Mouse (Mus musculus) neural tube, embryonic 13.5 days (tissue): ENCODE measurements at regions not wholly inside any gene's neighbourhood (a gene's known extent, or its start where the extent isn't known, plus 50 kb on each side); places are given as distances from the start of the nearest gene placed in this dataset.

Experiments
- ATAC-seq: fragments of 200-750 bp; cut with Nextera tagmentation; 2 replicates; pipeline ENCODE4 v1.8.0; 2017; ENCODE audit warnings: low read depth, mild to moderate bottlenecking, moderate TSS enrichment, moderate library complexity
- H3K27ac ChIP-seq: fragments of 300-500 bp; sonication (generic); replicated peaks from 2 replicates; pipeline ENCODE4 v1.5.1; 2015; ENCODE audit warnings: moderate library complexity, mild to moderate bottlenecking, inconsistent platforms
- H3K27me3 ChIP-seq: fragments of 300-500 bp; sonication (generic); 2 replicates; pipeline ENCODE4 v1.6.1; 2015; ENCODE audit warnings: mild to moderate bottlenecking, inconsistent platforms
- H3K36me3 ChIP-seq: fragments of 300-500 bp; sonication (generic); 2 replicates; pipeline ENCODE4 v1.6.1; 2015; ENCODE audit warnings: mild to moderate bottlenecking, inconsistent platforms
- H3K4me1 ChIP-seq: fragments of 300-500 bp; sonication (generic); replicated peaks from 2 replicates; pipeline ENCODE4 v1.6.1; 2015; ENCODE audit warnings: inconsistent platforms
- H3K4me2 ChIP-seq: fragments of 300-500 bp; sonication (generic); 2 replicates; pipeline ENCODE4 v1.6.1; 2015; ENCODE audit warnings: inconsistent platforms, mild to moderate bottlenecking, moderate library complexity
- H3K4me3 ChIP-seq: fragments of 300-500 bp; sonication (generic); 2 replicates; pipeline ENCODE4 v1.5.1; 2015; ENCODE audit warnings: mild to moderate bottlenecking, inconsistent platforms
- H3K9ac ChIP-seq: fragments of 300-500 bp; sonication (generic); 2 replicates; pipeline ENCODE4 v1.6.1; 2015; ENCODE audit warnings: moderate library complexity, mild to moderate bottlenecking, inconsistent platforms
- H3K9me3 ChIP-seq: fragments of 300-500 bp; sonication (generic); 2 replicates; pipeline ENCODE4 v1.6.1; 2016; ENCODE audit warnings: inconsistent platforms
- WGBS: fragments of 180-500 bp; shearing (Covaris S2); methylation state at CpG from one replicate; pipeline ENCODE4 v1.1.7; 2015; 5-methylcytosine and 5-hydroxymethylcytosine counted together

GRCm38 (mm10) chr6:147686927-147687326 is 211.3 kb downstream of the Ccdc91 start:
- Histone ChIP-seq H3K36me3 (no peaks in the 10 kb centered on the region), H3K4me1 (no peaks in the 10 kb centered on the region)

DNA sequence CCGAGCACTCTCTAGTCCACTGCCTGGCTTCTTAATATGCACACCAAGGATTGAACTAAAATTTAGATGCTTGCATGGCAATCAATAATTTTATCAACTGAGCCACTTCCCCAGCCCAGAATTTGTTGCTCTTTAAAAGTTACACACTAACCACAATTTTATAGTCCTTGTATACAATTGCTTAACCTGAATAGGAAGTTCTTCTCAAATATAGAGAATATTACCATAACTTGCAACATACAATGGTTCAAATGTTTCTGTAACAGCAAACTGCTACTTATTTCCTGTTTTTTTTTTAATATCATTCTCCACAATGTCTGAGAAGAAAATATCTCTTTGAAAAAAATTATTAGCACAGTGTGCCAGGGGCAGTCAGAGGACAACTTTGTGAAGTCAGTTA is 222.6 kb downstream of the Ccdc91 start:
- no peak for ATAC-seq
- H3K9ac ChIP-seq = no peak overlapping the region
- no peaks in the 10 kb centered on the region for H3K4me1 ChIP-seq
- no peaks in the 10 kb centered on the region for H3K36me3 ChIP-seq
- H3K27me3 ChIP-seq = no peaks in the 10 kb centered on the region
- H3K27ac ChIP-seq = no peak overlapping the region
- H3K4me3 ChIP-seq = no peak overlapping the region
- no peaks in the 10 kb centered on the region for H3K9me3 ChIP-seq
- 87% methylated on average over 1 of the region's 1 CpGs for WGBS
- H3K4me2 ChIP-seq = no peak overlapping the region

More at GRCm38 (mm10) chr6:147686927-147687326, 211.3 kb downstream of the Ccdc91 start:
- 76% methylated on average over 6 of the region's 6 CpGs for WGBS
- H3K4me3 ChIP-seq = no peak overlapping the region
- no peaks in the 10 kb centered on the region for H3K9me3 ChIP-seq
- H3K27me3 ChIP-seq = no peaks in the 10 kb centered on the region
- no peak overlapping the region for H3K27ac ChIP-seq
- no peak overlapping the region for H3K4me2 ChIP-seq
- H3K9ac ChIP-seq = no peak overlapping the region
- ATAC-seq = no peak

- Histone ChIP-seq H3K36me3 (no peaks in the 10 kb centered on the region), H3K4me2 (no peak overlapping the region), H3K9me3 (no peaks in the 10 kb centered on the region), H3K27ac (no peak overlapping the region), H3K27me3 (no peaks in the 10 kb centered on the region), H3K4me1 (no peaks in the 10 kb centered on the region), H3K4me3 (no peak overlapping the region), H3K9ac (no peak overlapping the region)
- WGBS = 81% methylated on average over 3 of the region's 3 CpGs
- ATAC-seq = no peak
Observed at GRCm38 (mm10) chr6:147699449-147699848, 223.8 kb downstream of the Ccdc91 start.

- H3K9ac ChIP-seq = no peak overlapping the region
- no peaks in the 10 kb centered on the region for H3K9me3 ChIP-seq
- no peaks in the 10 kb centered on the region for H3K36me3 ChIP-seq
- WGBS = 83% methylated on average over 2 of the region's 2 CpGs
- H3K4me3 ChIP-seq = no peak overlapping the region
- H3K4me1 ChIP-seq = no peaks in the 10 kb centered on the region
- no peak for ATAC-seq
- no peaks in the 10 kb centered on the region for H3K27me3 ChIP-seq
- no peak overlapping the region for H3K27ac ChIP-seq
- H3K4me2 ChIP-seq = no peak overlapping the region
Observed at GRCm38 (mm10) chr6:147700629-147701028, 225.0 kb downstream of the Ccdc91 start.

- no peak overlapping the region for H3K4me3 ChIP-seq
- no peaks in the 10 kb centered on the region for H3K36me3 ChIP-seq
- no peaks in the 10 kb centered on the region for H3K9me3 ChIP-seq
- 84% methylated on average over 5 of the region's 5 CpGs for WGBS
- no peak overlapping the region for H3K27ac ChIP-seq
- no peaks in the 10 kb centered on the region for H3K27me3 ChIP-seq
- ATAC-seq = no peak
- H3K9ac ChIP-seq = no peak overlapping the region
- H3K4me2 ChIP-seq = no peak overlapping the region
- H3K4me1 ChIP-seq = no peaks in the 10 kb centered on the region
Observed at GRCm38 (mm10) chr6:147701956-147702355, 226.3 kb downstream of the Ccdc91 start.

DNA sequence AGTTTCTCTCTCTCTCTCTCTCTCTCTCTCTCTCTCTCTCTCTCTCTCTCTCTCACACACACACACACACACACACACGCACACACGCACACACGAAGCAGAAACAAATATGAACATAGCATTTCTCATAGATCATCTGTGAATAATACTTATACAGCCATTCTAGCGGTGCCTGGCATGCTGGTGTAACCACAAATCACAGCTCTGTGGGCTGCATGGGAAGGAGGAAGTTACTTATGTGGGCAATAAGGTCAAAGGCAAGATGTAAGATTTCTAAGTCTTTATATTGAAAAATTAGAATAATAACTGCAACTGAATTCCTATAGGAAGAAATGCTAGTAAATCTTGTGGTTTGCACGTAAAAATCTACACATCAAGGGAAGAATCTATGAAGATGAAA is 228.7 kb downstream of the Ccdc91 start:
- Histone ChIP-seq H3K4me1 (no peaks in the 10 kb centered on the region), H3K9me3 (no peaks in the 10 kb centered on the region), H3K36me3 (no peaks in the 10 kb centered on the region), H3K4me2 (no peak overlapping the region), H3K27ac (no peak overlapping the region), H3K27me3 (no peaks in the 10 kb centered on the region), H3K9ac (no peak overlapping the region), H3K4me3 (no peak overlapping the region)
- WGBS = 89% methylated on average over 5 of the region's 5 CpGs
- ATAC-seq = no peak

DNA sequence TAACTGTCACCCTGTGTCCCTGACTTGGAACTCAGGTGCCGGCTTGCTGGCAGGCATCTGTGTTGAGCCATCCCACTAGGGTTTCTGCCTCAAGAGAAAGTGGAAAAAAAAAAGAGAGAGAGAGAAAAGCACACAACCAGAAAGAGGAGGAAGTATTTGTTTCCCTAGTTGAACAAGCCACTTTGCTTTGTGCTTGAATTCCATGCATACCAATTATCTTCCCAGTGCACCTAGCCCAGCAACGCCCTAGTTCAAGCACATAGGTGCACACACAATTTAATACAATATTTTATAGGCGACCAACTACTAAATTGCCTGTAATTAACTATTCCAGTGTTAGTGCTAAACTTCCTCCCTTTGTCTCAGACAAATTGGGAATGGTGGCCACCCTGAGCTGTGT is 230.3 kb downstream of the Ccdc91 start:
- Histone ChIP-seq H3K27me3 (no peaks in the 10 kb centered on the region), H3K4me1 (no peaks in the 10 kb centered on the region), H3K9me3 (no peaks in the 10 kb centered on the region), H3K4me3 (no peak overlapping the region), H3K4me2 (no peak overlapping the region), H3K27ac (no peak overlapping the region), H3K36me3 (no peaks in the 10 kb centered on the region), H3K9ac (no peak overlapping the region)
- ATAC-seq = no peak
- 81% methylated on average over 3 of the region's 3 CpGs for WGBS

DNA sequence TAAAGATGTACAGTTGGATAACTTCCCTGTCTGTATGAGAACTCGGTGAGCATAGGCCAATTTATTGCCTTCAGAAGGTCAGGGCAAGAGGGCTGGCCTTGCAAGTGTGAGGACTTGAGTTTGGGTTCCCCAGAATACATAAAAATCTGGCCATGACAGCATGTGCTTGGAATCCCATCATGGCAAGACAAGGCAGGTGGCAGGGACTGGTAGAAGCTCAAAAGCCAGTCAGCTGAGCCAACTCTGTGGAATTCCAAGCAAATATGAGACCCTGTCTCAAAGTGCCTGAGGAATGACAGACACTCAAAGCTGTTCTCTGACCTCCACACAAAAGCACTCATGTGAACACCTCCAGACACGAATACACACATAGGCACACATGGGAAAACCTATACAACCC is 231.1 kb downstream of the Ccdc91 start:
- Histone ChIP-seq H3K4me3 (no peak overlapping the region), H3K4me1 (no peaks in the 10 kb centered on the region), H3K27ac (no peak overlapping the region), H3K36me3 (no peaks in the 10 kb centered on the region), H3K4me2 (no peak overlapping the region), H3K27me3 (no peaks in the 10 kb centered on the region), H3K9me3 (no peaks in the 10 kb centered on the region), H3K9ac (no peak overlapping the region)
- 94% methylated on average over 2 of the region's 2 CpGs for WGBS
- no peak for ATAC-seq

- Histone ChIP-seq H3K27me3 (no peaks in the 10 kb centered on the region), H3K4me1 (peaks cover 7% of the 10 kb centered on the region; the same call in 1 of the 2 replicates), H3K9me3 (no peaks in the 10 kb centered on the region), H3K27ac (no peak overlapping the region), H3K9ac (no peak overlapping the region), H3K4me3 (no peak overlapping the region), H3K4me2 (no peak overlapping the region), H3K36me3 (no peaks in the 10 kb centered on the region)
- 38% methylated on average over 8 of the region's 8 CpGs for whole genome bisulfite sequencing
- ATAC-seq = no peak
Observed at GRCm38 (mm10) chr6:147718052-147718712, 242.6 kb downstream of the Ccdc91 start.

DNA sequence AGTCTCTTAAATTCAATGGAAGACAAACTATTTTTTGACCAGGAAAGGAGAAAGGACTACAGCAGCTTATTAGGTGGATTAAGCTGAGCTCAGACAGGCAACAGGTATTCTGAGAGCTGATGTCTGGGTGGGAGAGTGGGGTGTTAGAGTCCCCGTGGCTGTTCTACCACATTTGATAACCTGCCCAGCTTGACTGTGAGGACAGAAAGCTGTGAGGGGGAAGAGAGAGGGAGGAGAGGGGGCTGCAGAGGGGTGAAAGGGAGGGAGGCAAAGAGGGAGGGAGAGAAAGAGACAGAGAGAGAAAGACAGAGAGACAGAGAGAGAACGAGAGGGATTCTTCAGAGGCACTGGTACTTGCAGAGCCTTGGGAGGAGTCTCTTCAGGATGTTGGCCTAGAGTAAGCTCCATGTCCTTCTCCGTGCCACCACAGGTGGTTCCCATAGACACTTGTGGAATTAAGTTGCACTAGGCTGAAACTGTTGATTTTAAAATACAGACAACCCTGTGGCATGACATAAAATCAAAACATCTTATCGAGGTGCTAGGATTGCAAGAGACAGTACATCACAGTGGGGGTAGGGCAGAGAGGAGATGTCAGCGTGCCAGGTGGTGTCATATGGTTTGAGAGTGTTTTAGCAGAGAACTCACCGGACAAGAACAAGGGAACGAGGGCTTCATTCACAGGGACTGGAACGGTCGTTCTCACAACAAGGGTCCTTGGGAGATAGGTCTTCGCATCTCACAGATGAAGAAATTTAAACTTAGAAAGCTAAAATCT is 243.3 kb downstream of the Ccdc91 start:
- no peaks in the 10 kb centered on the region for H3K27me3 ChIP-seq
- no peak overlapping the region for H3K27ac ChIP-seq
- H3K9me3 ChIP-seq = no peaks in the 10 kb centered on the region
- no peak for ATAC-seq
- H3K9ac ChIP-seq = no peak overlapping the region
- H3K4me2 ChIP-seq = no peak overlapping the region
- WGBS = 72% methylated on average over 10 of the region's 10 CpGs
- no peak overlapping the region for H3K4me3 ChIP-seq
- peaks cover 7% of the 10 kb centered on the region; the same call in 1 of the 2 replicates for H3K4me1 ChIP-seq
- H3K36me3 ChIP-seq = no peaks in the 10 kb centered on the region

DNA sequence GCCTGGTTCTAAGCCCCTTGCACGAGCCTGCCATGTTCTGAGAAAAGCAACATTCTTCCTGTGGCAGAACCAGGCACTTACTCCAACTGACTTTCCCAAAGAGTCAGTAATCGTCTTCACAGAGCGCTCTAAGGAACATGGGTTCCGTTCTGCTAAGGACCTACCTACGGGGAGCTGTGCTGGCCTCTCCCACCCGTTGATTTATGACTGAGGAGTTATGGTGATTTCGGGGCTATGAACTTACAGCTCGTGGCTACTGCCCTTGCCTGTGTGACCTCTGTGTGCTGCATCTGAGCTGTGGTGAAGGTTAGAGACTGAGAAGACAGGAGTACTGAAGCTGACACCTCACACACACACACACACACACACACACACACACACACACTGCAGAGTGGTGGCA is 243.9 kb downstream of the Ccdc91 start:
- no peaks in the 10 kb centered on the region for H3K36me3 ChIP-seq
- H3K9ac ChIP-seq = no peak overlapping the region
- peaks cover 7% of the 10 kb centered on the region; the same call in 1 of the 2 replicates for H3K4me1 ChIP-seq
- no peaks in the 10 kb centered on the region for H3K27me3 ChIP-seq
- H3K4me2 ChIP-seq = no peak overlapping the region
- no peak overlapping the region for H3K27ac ChIP-seq
- no peak for ATAC-seq
- no peaks in the 10 kb centered on the region for H3K9me3 ChIP-seq
- H3K4me3 ChIP-seq = no peak overlapping the region
- 67% methylated on average over 8 of the region's 8 CpGs for WGBS

GRCm38 (mm10) chr6:147723336-147723735 is 247.7 kb downstream of the Ccdc91 start:
- Histone ChIP-seq H3K9me3 (no peaks in the 10 kb centered on the region), H3K27me3 (no peaks in the 10 kb centered on the region), H3K4me2 (no peak overlapping the region), H3K4me1 (peaks cover 1% of the 10 kb centered on the region; the same call in 1 of the 2 replicates), H3K4me3 (no peak overlapping the region), H3K36me3 (no peaks in the 10 kb centered on the region), H3K9ac (no peak overlapping the region), H3K27ac (no peak overlapping the region)
- no peak for ATAC-seq
- WGBS = 95% methylated on average over 5 of the region's 5 CpGs
